ENCODE assay signal across 17 mouse cellular contexts in genomic region chr12:79735882-79736281, GRCm38 (mm10).
DNase-seq lines count a peak whose midpoint lies in the region; ATAC-seq and TF ChIP-seq lines count a peak whose summit lies in the region.
"Had no signal": no experiment of that assay in that cellular context is flagged by ENCODE, and none has a peak within 500 bp of the region (broad histone marks: within the 10 kb centered on the region; RNA-seq: fewer than 3 reads in every experiment).

No protein-coding gene starts in this region.

- no peaks in the 10 kb centered on the region for H3K9me3 ChIP-seq in hindbrain, embryonic 10.5 days
- H3K9me3 ChIP-seq in hindbrain, embryonic 12.5 days (replicated peaks), result no peaks in the 10 kb centered on the region
- no peaks in the 10 kb centered on the region for H3K9me3 ChIP-seq in lung, embryonic 15.5 days
- no peaks in the 10 kb centered on the region for H3K9me3 ChIP-seq in embryonic facial prominence, embryonic 15.5 days (replicated peaks)
- no peaks in the 10 kb centered on the region for H3K9me3 ChIP-seq in limb, embryonic 14.5 days (ENCODE audit: control insufficient read depth, low read length)
- H3K9me3 ChIP-seq: G1E; midbrain, embryonic 12.5 days had no signal

- TF ChIP-seq CTCF in lung, adult 2 months (IDR thresholded peaks at IDR 0.05; ENCODE audit: insufficient read depth, low read length), result no peak

- no peak overlapping the region for H3K4me2 ChIP-seq in hindbrain, embryonic 12.5 days (replicated peaks)
- H3K4me2 ChIP-seq in lung, embryonic 15.5 days, result no peak overlapping the region
- H3K4me2 ChIP-seq in embryonic facial prominence, embryonic 15.5 days (replicated peaks), result no peak overlapping the region
- no peak overlapping the region for H3K4me2 ChIP-seq in limb, embryonic 14.5 days (replicated peaks; ENCODE audit: low read depth, low read length, severe bottlenecking)
- H3K4me2 ChIP-seq: midbrain, embryonic 12.5 days had no signal

- no peaks in the 10 kb centered on the region for H3K27me3 ChIP-seq in hindbrain, embryonic 10.5 days (ENCODE audit: insufficient read depth, poor library complexity, severe bottlenecking)
- no peaks in the 10 kb centered on the region for H3K27me3 ChIP-seq in hindbrain, embryonic 12.5 days
- no peaks in the 10 kb centered on the region for H3K27me3 ChIP-seq in lung, embryonic 15.5 days
- H3K27me3 ChIP-seq in embryonic facial prominence, embryonic 15.5 days, result no peaks in the 10 kb centered on the region
- H3K27me3 ChIP-seq in limb, embryonic 14.5 days (ENCODE audit: control insufficient read depth, insufficient read depth, low read length), result no peaks in the 10 kb centered on the region
- H3K27me3 ChIP-seq: midbrain, embryonic 12.5 days had no signal

- no peak for DNase-seq in hindbrain, embryonic 10.5 days (ENCODE audit: low spot score)
- DNase-seq in lung, adult 2 months, result no peak
- no peak for DNase-seq in limb, embryonic 14.5 days (ENCODE audit: low spot score)
- no peak for DNase-seq in cerebellum, adult 9-10 months
- DNase-seq: cerebellum, adult 9-11 months; retina, postnatal 1 day; right cerebral cortex, postnatal 4 days; thymus, postnatal 4 days had no signal

- H3K27ac ChIP-seq in hindbrain, embryonic 10.5 days, result peak overlapping the region; percentile 17; the same call in 1 of the 2 replicates
- H3K27ac ChIP-seq in hindbrain, embryonic 12.5 days, result no peak overlapping the region
- peak overlapping the region; percentile 34 for H3K27ac ChIP-seq in lung, embryonic 15.5 days
- H3K27ac ChIP-seq in embryonic facial prominence, embryonic 15.5 days (replicated peaks), result peak overlapping the region; percentile 48; the same call in 1 of the 2 replicates
- H3K27ac ChIP-seq in limb, embryonic 14.5 days (replicated peaks; ENCODE audit: low read depth, low read length), result peak overlapping the region; percentile 67
- H3K27ac ChIP-seq: liver, embryonic 14.5 days; macrophage; midbrain, embryonic 12.5 days had no signal

- H3K4me1 ChIP-seq in hindbrain, embryonic 10.5 days (replicated peaks), result peaks cover 10% of the 10 kb centered on the region
- peaks cover 11% of the 10 kb centered on the region for H3K4me1 ChIP-seq in hindbrain, embryonic 12.5 days
- H3K4me1 ChIP-seq in lung, embryonic 15.5 days, result peaks cover 17% of the 10 kb centered on the region
- H3K4me1 ChIP-seq in lung, adult 2 months (ENCODE audit: control insufficient read depth, insufficient read depth, low read length), result peaks cover 3% of the 10 kb centered on the region
- peaks cover 21% of the 10 kb centered on the region for H3K4me1 ChIP-seq in embryonic facial prominence, embryonic 15.5 days
- H3K4me1 ChIP-seq in limb, embryonic 14.5 days (ENCODE audit: control insufficient read depth, insufficient read depth, low read length), result peaks cover 34% of the 10 kb centered on the region

- TF ChIP-seq POLR2A in lung, adult 2 months (IDR thresholded peaks at IDR 0.05; ENCODE audit: borderline replicate concordance, extremely low read depth, low read depth, low read length), result no peak
- TF ChIP-seq POLR2A in limb, embryonic 14.5 days (IDR thresholded peaks at IDR 0.05; ENCODE audit: borderline replicate concordance, extremely low read depth, insufficient read depth, insufficient read length), result no peak

- H3K36me3 ChIP-seq in hindbrain, embryonic 10.5 days, result no peaks in the 10 kb centered on the region
- no peaks in the 10 kb centered on the region for H3K36me3 ChIP-seq in hindbrain, embryonic 12.5 days
- H3K36me3 ChIP-seq in lung, embryonic 15.5 days, result no peaks in the 10 kb centered on the region
- no peaks in the 10 kb centered on the region for H3K36me3 ChIP-seq in embryonic facial prominence, embryonic 15.5 days
- no peaks in the 10 kb centered on the region for H3K36me3 ChIP-seq in limb, embryonic 14.5 days (ENCODE audit: control insufficient read depth, insufficient read depth, low read length)
- H3K36me3 ChIP-seq: G1E; midbrain, embryonic 12.5 days had no signal

- H3K9ac ChIP-seq in hindbrain, embryonic 12.5 days, result no peak overlapping the region
- H3K9ac ChIP-seq in lung, embryonic 15.5 days, result no peak overlapping the region
- no peak overlapping the region for H3K9ac ChIP-seq in embryonic facial prominence, embryonic 15.5 days
- no peak overlapping the region for H3K9ac ChIP-seq in limb, embryonic 14.5 days (ENCODE audit: low read depth, low read length, severe bottlenecking)
- H3K9ac ChIP-seq: liver, embryonic 14.5 days; midbrain, embryonic 12.5 days had no signal

- 90% methylated on average over 4 of the region's 4 CpGs for WGBS in hindbrain, embryonic 10.5 days
- 88% methylated on average over 4 of the region's 4 CpGs for WGBS in hindbrain, embryonic 12.5 days
- WGBS in lung, embryonic 15.5 days, result 81% methylated on average over 4 of the region's 4 CpGs
- 76% methylated on average over 4 of the region's 4 CpGs for WGBS in lung, adult 2 months
- WGBS in embryonic facial prominence, embryonic 15.5 days, result 78% methylated on average over 4 of the region's 4 CpGs
- WGBS in limb, embryonic 14.5 days, result 63% methylated on average over 4 of the region's 4 CpGs

- no peak for ATAC-seq in hindbrain, embryonic 12.5 days (ENCODE audit: low FRiP score)
- no peak for ATAC-seq in lung, embryonic 15.5 days (ENCODE audit: borderline replicate concordance, extremely low read depth, low FRiP score, low TSS enrichment)
- ATAC-seq in embryonic facial prominence, embryonic 15.5 days (ENCODE audit: insufficient number of reproducible peaks, low FRiP score, low TSS enrichment, low read depth), result no peak
- peak; percentile 16; the same call in 1 of the 2 replicates for ATAC-seq in limb, embryonic 14.5 days (ENCODE audit: low FRiP score, low read depth)
- ATAC-seq: forebrain, embryonic 16.5 days had no signal

- no peak overlapping the region for H3K4me3 ChIP-seq in hindbrain, embryonic 10.5 days
- H3K4me3 ChIP-seq in hindbrain, embryonic 12.5 days, result no peak overlapping the region
- H3K4me3 ChIP-seq in lung, embryonic 15.5 days, result no peak overlapping the region
- no peak overlapping the region for H3K4me3 ChIP-seq in lung, adult 2 months (replicated peaks; ENCODE audit: extremely low read depth, low read depth, low read length)
- H3K4me3 ChIP-seq in embryonic facial prominence, embryonic 15.5 days (replicated peaks), result no peak overlapping the region
- H3K4me3 ChIP-seq in limb, embryonic 14.5 days (replicated peaks; ENCODE audit: low read length), result no peak overlapping the region
- H3K4me3 ChIP-seq: erythroblast, embryonic 14.5 days; midbrain, embryonic 12.5 days had no signal
